Mouse (Mus musculus) cerebellum, adult 2 months (tissue): Measurements from ENCODE around the gene Lama2. TPM values are rescaled to one million over a fixed set of nuclear protein-coding genes. Genes with fewer than 3 reads are reported as not detected.

Source experiments
- DNase-seq, 2 experiments: peaks; one replicate each; pipeline ENCODE4 v3.0.0; 2021
- H3K27ac ChIP-seq: fragments of 200-500 bp; 2 replicates; pipeline ENCODE4 v1.5.1; 2012; ENCODE audit warnings: low read length, control low read depth, inconsistent platforms; ENCODE audit not compliant: insufficient read depth
- H3K27me3 ChIP-seq: fragments of 200-500 bp; 2 replicates; pipeline ENCODE4 v1.6.1; 2012; ENCODE audit warnings: inconsistent platforms, mild to moderate bottlenecking, low read length, moderate library complexity; ENCODE audit not compliant: control insufficient read depth, insufficient read depth
- H3K4me1 ChIP-seq: fragments of 200-500 bp; 2 replicates; pipeline ENCODE4 v1.6.1; 2011; ENCODE audit warnings: low read length; ENCODE audit not compliant: control insufficient read depth, insufficient read depth
- H3K4me3 ChIP-seq: fragments of 200-500 bp; replicated peaks from 2 replicates; pipeline ENCODE3; 2011; ENCODE audit warnings: mild to moderate bottlenecking, low read depth, low read length, control low read depth; ENCODE audit not compliant: insufficient read depth
- CTCF ChIP-seq: fragments of 200-500 bp; IDR thresholded peaks from 2 replicates; pipeline ENCODE4 v1.5.1; 2011; ENCODE audit warnings: low read depth, mild to moderate bottlenecking, control low read depth, low read length, moderate library complexity, borderline replicate concordance; ENCODE audit not compliant: insufficient read depth
- POLR2A ChIP-seq: fragments of 200-500 bp; IDR thresholded peaks from 2 replicates; pipeline ENCODE4 v1.6.1; 2011; ENCODE audit warnings: low read length, control low read depth, borderline replicate concordance; ENCODE audit not compliant: insufficient read depth
- WGBS: fragments of 180-500 bp; shearing (Covaris S2); methylation state at CpG from one replicate; pipeline ENCODE4 v1.1.7; 2018; 5-methylcytosine and 5-hydroxymethylcytosine counted together
- polyA plus RNA-seq: library from polyadenylated mRNA; depleted of rRNA; stranded (reverse); fragments of >200 nt; gene quantifications from 2 replicates; pipeline ENCODE4 v1.2.3, GENCODE M21; 2012

Gene Lama2
- polyA plus RNA-seq, 1 experiment = 7.3 TPM

- no peak for DNase-seq
- TF ChIP-seq CTCF = no peak
- TF ChIP-seq POLR2A = no peak
- no peak overlapping the region for H3K4me3 ChIP-seq
- H3K27ac ChIP-seq = no peak overlapping the region
- no peaks in the 10 kb centered on the region for H3K27me3 ChIP-seq
- no peaks in the 10 kb centered on the region for H3K4me1 ChIP-seq
Measured at GRCm38 (mm10) chr10:27012804-27013365, 606.7 kb downstream of the Lama2 start.

- TF ChIP-seq CTCF = no peak
- no peak for TF ChIP-seq POLR2A
- H3K4me1 ChIP-seq = no peaks in the 10 kb centered on the region
- H3K27ac ChIP-seq = no peak overlapping the region
- no peak overlapping the region for H3K4me3 ChIP-seq
- DNase-seq = no peak
- no peaks in the 10 kb centered on the region for H3K27me3 ChIP-seq
- 53% methylated on average over 2 of the region's 2 CpGs for WGBS
Measured at GRCm38 (mm10) chr10:27007364-27007763, 612.2 kb downstream of the Lama2 start.

DNA sequence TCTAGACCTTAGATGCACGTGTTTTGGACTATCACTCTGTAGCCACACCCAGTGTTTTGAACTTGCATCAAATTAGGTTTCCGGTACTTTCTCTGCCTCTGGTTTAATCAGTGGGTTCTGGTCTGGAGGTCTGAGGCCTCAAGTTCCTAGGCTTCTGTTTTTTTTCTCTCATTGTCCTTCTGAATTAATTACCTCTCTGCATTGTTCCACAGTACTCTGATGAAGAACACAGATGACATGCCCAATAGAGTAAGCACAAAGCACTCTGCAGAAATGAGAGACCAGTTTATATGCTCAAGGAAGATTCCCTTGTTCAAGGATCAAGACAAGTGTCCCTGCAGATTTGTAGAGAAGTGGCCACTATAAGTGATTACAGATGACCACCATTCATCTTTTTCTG, 613.8 kb downstream of the Lama2 start:
- 66% methylated on average over 2 of the region's 2 CpGs for WGBS
- no peaks in the 10 kb centered on the region for H3K4me1 ChIP-seq
- no peaks in the 10 kb centered on the region for H3K27me3 ChIP-seq
- TF ChIP-seq CTCF (no peak), POLR2A (no peak)
- H3K4me3 ChIP-seq = no peak overlapping the region
- H3K27ac ChIP-seq = no peak overlapping the region
- no peak for DNase-seq

- H3K4me1 ChIP-seq = no peaks in the 10 kb centered on the region
- no peak for TF ChIP-seq POLR2A
- no peak for TF ChIP-seq CTCF
- WGBS = 91% methylated on average over 2 of the region's 2 CpGs
- DNase-seq = no peak
- H3K27ac ChIP-seq = no peak overlapping the region
- no peaks in the 10 kb centered on the region for H3K27me3 ChIP-seq
- H3K4me3 ChIP-seq = no peak overlapping the region
Measured at GRCm38 (mm10) chr10:27001554-27002178, 617.9 kb downstream of the Lama2 start.

DNA sequence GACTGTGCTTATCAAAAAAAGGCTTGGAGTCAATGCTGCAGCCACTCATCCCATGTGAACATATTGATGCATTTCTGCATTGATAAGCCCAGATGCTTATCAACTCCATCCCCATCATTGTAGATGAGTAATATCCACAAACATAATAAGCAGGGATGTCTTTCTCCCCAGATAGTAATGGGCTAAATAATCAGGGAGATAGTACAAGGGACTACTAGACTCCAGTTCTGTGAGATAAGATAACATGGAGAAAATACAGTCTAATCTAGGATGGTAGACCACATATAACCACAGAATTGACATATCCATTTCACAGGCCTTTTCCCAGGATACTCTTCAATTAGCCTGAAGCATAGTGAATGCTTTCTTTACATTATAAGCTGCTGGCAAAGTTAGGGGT, 622.9 kb downstream of the Lama2 start:
- Histone ChIP-seq H3K4me3 (no peak overlapping the region), H3K4me1 (no peaks in the 10 kb centered on the region), H3K27ac (no peak overlapping the region), H3K27me3 (no peaks in the 10 kb centered on the region)
- TF ChIP-seq POLR2A (no peak), CTCF (no peak)
- no peak for DNase-seq

DNA sequence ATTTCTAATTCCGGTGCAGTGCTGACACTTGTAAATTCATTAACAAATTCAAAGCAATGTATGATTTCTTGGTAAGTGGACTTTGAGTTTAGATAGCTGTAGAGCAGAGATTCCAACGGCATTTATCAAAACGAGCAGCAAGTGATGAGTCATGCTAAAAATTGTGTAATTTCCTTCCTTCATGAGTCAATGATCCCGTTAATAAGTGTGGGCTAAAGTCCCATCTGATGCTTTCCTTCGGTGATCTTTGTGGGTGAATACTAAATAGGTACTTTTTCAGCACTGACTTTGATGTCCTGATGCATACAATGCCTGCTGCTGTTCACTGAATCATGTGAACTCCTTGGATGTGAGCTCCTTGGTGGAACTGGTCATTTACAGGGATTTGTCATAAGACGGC, 623.6 kb downstream of the Lama2 start:
- 73% methylated on average over 6 of the region's 6 CpGs for WGBS
- no peaks in the 10 kb centered on the region for H3K4me1 ChIP-seq
- H3K27me3 ChIP-seq = no peaks in the 10 kb centered on the region
- no peak for DNase-seq
- TF ChIP-seq CTCF = no peak
- H3K4me3 ChIP-seq = no peak overlapping the region
- no peak overlapping the region for H3K27ac ChIP-seq

- Histone ChIP-seq H3K27me3 (no peaks in the 10 kb centered on the region), H3K4me3 (no peak overlapping the region), H3K4me1 (no peaks in the 10 kb centered on the region), H3K27ac (no peak overlapping the region)
- WGBS = 68% methylated on average over 8 of the region's 8 CpGs
- no peak for TF ChIP-seq POLR2A
- TF ChIP-seq CTCF = peak; percentile 17; the same call in 1 of the 2 replicates
- peak; percentile 6 to 16 for DNase-seq
Measured at GRCm38 (mm10) chr10:26995182-26995975, 624.2 kb downstream of the Lama2 start.
